Mouse (Mus musculus): Measurements from ENCODE around the gene Pnkp.

DNA sequence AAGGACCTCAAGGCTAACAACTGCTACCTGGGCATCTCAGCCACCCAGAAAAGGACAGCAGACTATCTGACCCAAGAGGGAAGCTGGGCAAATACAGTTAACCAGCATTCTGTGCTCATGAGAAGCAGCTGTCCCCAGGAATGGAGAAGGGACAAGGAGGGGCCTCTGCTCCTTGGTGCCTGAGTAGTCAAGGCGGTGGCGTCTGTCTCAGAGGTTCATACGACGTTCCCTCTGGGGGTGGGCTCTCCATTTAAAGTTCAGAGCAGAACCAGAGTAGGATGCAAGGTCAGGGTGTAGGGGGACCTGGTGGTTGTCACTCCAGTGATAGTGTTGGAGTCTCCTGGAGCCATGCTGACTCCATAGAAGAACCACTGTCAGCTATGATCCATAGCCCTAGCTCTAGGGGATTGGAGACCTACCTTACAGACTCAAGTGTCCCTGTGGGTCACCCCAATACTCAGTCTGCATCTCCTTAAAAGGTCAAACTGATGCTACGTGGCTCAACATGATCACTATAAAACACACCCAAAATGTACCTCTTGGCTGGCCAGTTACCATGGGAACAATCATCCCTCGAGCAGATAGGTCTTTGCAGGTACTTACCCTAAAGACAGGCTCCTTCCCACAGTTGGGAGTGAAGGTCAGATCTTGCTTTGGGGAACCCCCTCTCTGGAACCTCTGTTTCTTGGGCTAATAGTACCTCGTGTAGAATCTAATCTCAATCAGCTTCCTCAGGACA, 46.0 kb upstream of the Pnkp start:
- TF ChIP-seq CHD1 (IDR thresholded peaks at IDR 0.05; ENCODE audit: low read depth, low read length) (no peak), CTCF (conservative IDR thresholded peaks at IDR 0.05 in 1 of 2, IDR thresholded peaks at IDR 0.05 in 1 of 2; ENCODE audit: low read depth in 2 of 2, low read length in 2 of 2) (no peak), POLR2A (IDR thresholded peaks at IDR 0.05; ENCODE audit: low read depth, low read length) (no peak), ZMIZ1 (IDR thresholded peaks at IDR 0.05; ENCODE audit: low read depth, low read length) (no peak), ZKSCAN1 (IDR thresholded peaks at IDR 0.05; ENCODE audit: borderline replicate concordance, low read depth, low read length) (no peak), ZNF384 (IDR thresholded peaks at IDR 0.05; ENCODE audit: low read depth, low read length) (no peak)
